Mouse (Mus musculus): ENCODE measurements around the gene Vamp3. TPM values are rescaled to one million over a fixed set of nuclear protein-coding genes. Genes with fewer than 3 reads are reported as not detected.
"Not testable (repeated sequence)": the region's sequence is repeated elsewhere in the genome, so short reads cannot be mapped to it uniquely, and the experiment has no call there.

Gene Vamp3
- polyA plus RNA-seq, 1 experiment from 2014 or later, result 127 TPM

DNA sequence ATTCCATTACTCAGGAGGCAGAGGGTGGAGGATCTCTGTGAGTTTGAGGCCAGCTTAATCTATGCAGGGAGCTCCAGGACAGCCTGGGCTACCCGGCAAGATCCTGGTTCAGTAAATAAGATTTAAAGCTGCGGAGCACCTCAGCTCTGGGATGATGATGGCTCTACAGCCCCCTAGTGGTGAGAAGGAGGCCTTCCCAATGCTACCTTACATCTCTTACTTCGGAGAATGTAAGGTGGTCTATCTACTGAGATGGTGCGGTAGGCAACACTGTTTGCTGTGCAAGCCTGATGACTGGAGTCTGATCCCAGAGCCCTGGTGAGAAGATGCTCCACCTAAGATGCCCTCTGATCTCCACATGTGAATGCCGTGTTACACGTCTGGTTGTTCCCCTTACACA, 30.8 kb downstream of the Vamp3 start:
- no peaks in the 10 kb centered on the region for H3K36me3 ChIP-seq (ENCODE audit: insufficient read depth, low read length)
- ATAC-seq (ENCODE audit: low FRiP score, low TSS enrichment), result no peak
- H3K27ac ChIP-seq (ENCODE audit: low read length), result no peak overlapping the region
- no peak overlapping the region for H3K9ac ChIP-seq (replicated peaks; ENCODE audit: low read length)
- no peaks in the 10 kb centered on the region for H3K4me1 ChIP-seq (ENCODE audit: insufficient read depth, low read length)
- H3K4me3 ChIP-seq (ENCODE audit: low read length), result no peak overlapping the region
- H3K4me2 ChIP-seq (replicated peaks; ENCODE audit: low read depth, low read length), result no peak overlapping the region
- no peaks in the 10 kb centered on the region for H3K9me3 ChIP-seq (ENCODE audit: low read length)
- no peaks in the 10 kb centered on the region for H3K27me3 ChIP-seq (ENCODE audit: insufficient read depth, low read length)
- 49% methylated on average over 6 of the region's 6 CpGs for WGBS

DNA sequence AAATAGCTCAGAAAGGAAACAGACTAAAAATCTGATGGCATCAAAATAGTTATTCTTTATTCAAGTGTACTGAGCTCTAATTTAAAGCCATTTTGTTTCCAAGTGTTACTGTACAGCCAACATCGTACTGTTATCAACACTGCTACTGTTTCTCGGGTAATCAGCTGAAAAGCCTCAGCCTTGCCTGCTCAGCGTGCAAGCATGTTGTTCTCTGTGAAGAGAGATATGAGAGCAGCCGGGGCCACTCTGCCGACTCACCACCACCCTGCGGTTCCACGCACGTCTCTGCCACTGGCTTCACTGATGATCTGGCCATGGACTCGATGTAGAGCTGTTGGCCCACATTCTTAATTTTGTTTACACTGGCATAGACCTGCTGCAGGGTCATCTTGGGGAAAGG, 33.6 kb downstream of the Vamp3 start:
- H3K4me3 ChIP-seq (ENCODE audit: low read length), result no peak overlapping the region
- H3K36me3 ChIP-seq (ENCODE audit: insufficient read depth, low read length), result 0 out of 2 replicates have a peak, but pooled peaks cover 4% of the 10 kb centered on the region
- no peaks in the 10 kb centered on the region for H3K4me1 ChIP-seq (ENCODE audit: insufficient read depth, low read length)
- 80% methylated on average over 9 of the region's 9 CpGs for WGBS
- no peak overlapping the region for H3K9ac ChIP-seq (replicated peaks; ENCODE audit: low read length)
- H3K27ac ChIP-seq (ENCODE audit: low read length), result no peak overlapping the region
- H3K27me3 ChIP-seq (ENCODE audit: insufficient read depth, low read length), result no peaks in the 10 kb centered on the region
- H3K4me2 ChIP-seq (replicated peaks; ENCODE audit: low read depth, low read length), result no peak overlapping the region
- no peak for ATAC-seq (ENCODE audit: low FRiP score, low TSS enrichment)
- no peaks in the 10 kb centered on the region for H3K9me3 ChIP-seq (ENCODE audit: low read length)

DNA sequence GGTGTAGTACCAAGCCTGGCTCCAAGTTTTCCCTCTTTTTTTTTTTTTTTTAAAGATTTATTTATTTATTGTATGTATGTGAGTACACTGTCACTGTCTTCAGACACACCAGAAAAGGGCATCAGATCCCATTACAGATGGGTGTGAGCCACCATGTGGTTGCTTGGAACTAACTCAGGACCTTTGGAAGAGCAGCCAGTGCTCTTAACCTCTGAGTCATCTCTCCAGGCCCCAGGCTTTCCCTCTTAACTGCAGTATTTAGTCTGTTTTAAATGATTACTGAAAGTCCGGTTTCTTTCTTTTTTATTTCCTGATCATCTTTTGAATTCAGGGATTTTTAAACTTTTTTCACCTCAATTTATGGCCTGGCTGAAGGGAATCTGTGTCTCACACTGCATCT, 40.4 kb downstream of the Vamp3 start:
- not testable (repeated sequence) for H3K9ac ChIP-seq (replicated peaks; ENCODE audit: low read length); ATAC-seq (ENCODE audit: low FRiP score, low TSS enrichment); H3K4me1 ChIP-seq (ENCODE audit: insufficient read depth, low read length); H3K27ac ChIP-seq (ENCODE audit: low read length); H3K4me2 ChIP-seq (replicated peaks; ENCODE audit: low read depth, low read length); H3K27me3 ChIP-seq (ENCODE audit: insufficient read depth, low read length); H3K4me3 ChIP-seq (ENCODE audit: low read length); H3K9me3 ChIP-seq (ENCODE audit: low read length)
- 94% methylated on average over 1 of the region's 1 CpGs for WGBS
- peaks cover 21% of the 10 kb centered on the region; the same call in 1 of the 2 replicates for H3K36me3 ChIP-seq (ENCODE audit: insufficient read depth, low read length)

DNA sequence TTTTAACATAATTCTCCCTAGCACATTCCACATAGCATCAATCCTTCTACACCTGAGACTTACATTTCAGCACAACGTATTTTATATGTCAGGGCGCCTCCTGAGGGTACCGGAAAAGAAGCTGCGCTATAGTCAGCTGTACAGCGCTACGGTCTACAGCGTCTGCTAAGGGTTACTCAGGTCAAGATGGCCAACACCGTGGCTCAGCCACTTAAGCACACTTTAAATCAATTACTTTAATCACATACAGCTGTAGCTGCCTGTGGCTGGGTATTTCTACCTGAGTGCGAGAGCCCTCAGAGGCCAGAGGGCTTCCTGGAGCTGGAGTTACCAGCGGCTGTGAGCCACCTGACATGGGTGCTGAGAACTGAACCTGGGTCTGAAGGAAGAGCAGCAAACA, 41.8 kb downstream of the Vamp3 start:
- no peak for ATAC-seq (ENCODE audit: low FRiP score, low TSS enrichment)
- Histone ChIP-seq H3K9ac (replicated peaks; ENCODE audit: low read length) (no peak overlapping the region), H3K9me3 (ENCODE audit: low read length) (no peaks in the 10 kb centered on the region), H3K4me1 (ENCODE audit: insufficient read depth, low read length) (no peaks in the 10 kb centered on the region), H3K27me3 (ENCODE audit: insufficient read depth, low read length) (no peaks in the 10 kb centered on the region), H3K36me3 (ENCODE audit: insufficient read depth, low read length) (peaks cover 21% of the 10 kb centered on the region; the same call in 1 of the 2 replicates), H3K4me2 (replicated peaks; ENCODE audit: low read depth, low read length) (no peak overlapping the region), H3K27ac (ENCODE audit: low read length) (no peak overlapping the region), H3K4me3 (ENCODE audit: low read length) (no peak overlapping the region)
- WGBS, result 68% methylated on average over 10 of the region's 10 CpGs

DNA sequence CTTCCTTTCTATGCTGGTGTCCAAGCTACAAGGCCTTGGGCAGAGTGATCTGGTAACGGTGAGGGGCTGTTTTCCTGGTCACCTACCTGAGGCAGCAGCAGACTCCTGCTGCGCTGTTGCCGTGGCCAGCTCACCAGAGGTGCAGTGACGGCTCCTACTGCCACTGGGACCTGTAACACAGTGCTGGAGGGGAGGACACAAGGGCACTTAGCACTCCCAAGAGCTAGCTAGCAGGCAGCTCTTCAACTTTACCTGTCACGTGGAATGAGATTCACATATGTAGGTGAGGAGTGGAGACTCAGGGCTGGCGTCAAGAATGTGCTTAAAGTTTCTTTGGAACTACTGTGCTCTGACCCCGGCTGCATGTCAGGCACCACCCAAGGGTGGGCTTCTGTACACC, 47.4 kb downstream of the Vamp3 start:
- no peak for ATAC-seq (ENCODE audit: low FRiP score, low TSS enrichment)

DNA sequence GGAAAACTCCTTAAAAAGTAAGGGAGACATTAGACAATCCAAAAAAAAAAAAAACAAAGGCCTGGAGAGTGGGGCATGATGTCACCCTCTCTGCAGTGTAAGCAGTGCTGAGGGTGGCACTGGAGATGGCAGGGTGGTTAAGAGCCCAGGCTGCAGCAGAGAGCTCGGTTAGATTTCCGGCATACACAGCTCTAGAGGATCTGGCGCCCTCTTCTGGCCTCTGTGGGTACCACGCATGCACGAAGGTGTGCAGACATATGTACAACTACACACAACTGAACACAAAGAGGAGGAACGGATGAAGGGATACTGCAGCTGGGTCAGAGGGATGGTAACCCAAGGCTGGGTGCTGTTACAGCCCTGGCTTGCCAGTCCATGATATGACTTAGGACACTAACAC, 50.8 kb downstream of the Vamp3 start:
- no peak for ATAC-seq (ENCODE audit: low FRiP score, low TSS enrichment)
- Histone ChIP-seq H3K9me3 (ENCODE audit: low read length) (no peaks in the 10 kb centered on the region), H3K9ac (replicated peaks; ENCODE audit: low read length) (no peak overlapping the region), H3K27me3 (ENCODE audit: insufficient read depth, low read length) (no peaks in the 10 kb centered on the region), H3K27ac (ENCODE audit: low read length) (no peak overlapping the region), H3K4me2 (replicated peaks; ENCODE audit: low read depth, low read length) (no peak overlapping the region), H3K4me3 (ENCODE audit: low read length) (no peak overlapping the region), H3K4me1 (ENCODE audit: insufficient read depth, low read length) (no peaks in the 10 kb centered on the region), H3K36me3 (ENCODE audit: insufficient read depth, low read length) (0 out of 2 replicates have a peak, but pooled peaks cover 3% of the 10 kb centered on the region)
- WGBS, result 62% methylated on average over 6 of the region's 6 CpGs

More for the DNA sequence above, 47.4 kb downstream of the Vamp3 start:
- H3K9me3 ChIP-seq (ENCODE audit: low read length), result no peaks in the 10 kb centered on the region
- H3K4me3 ChIP-seq (ENCODE audit: low read length), result no peak overlapping the region
- no peaks in the 10 kb centered on the region for H3K4me1 ChIP-seq (ENCODE audit: insufficient read depth, low read length)
- no peak overlapping the region for H3K9ac ChIP-seq (replicated peaks; ENCODE audit: low read length)
- 0 out of 2 replicates have a peak, but pooled peaks cover 6% of the 10 kb centered on the region for H3K36me3 ChIP-seq (ENCODE audit: insufficient read depth, low read length)
- no peak overlapping the region for H3K4me2 ChIP-seq (replicated peaks; ENCODE audit: low read depth, low read length)
- 86% methylated on average over 7 of the region's 7 CpGs for WGBS
- H3K27ac ChIP-seq (ENCODE audit: low read length), result no peak overlapping the region
- no peaks in the 10 kb centered on the region for H3K27me3 ChIP-seq (ENCODE audit: insufficient read depth, low read length)

DNA sequence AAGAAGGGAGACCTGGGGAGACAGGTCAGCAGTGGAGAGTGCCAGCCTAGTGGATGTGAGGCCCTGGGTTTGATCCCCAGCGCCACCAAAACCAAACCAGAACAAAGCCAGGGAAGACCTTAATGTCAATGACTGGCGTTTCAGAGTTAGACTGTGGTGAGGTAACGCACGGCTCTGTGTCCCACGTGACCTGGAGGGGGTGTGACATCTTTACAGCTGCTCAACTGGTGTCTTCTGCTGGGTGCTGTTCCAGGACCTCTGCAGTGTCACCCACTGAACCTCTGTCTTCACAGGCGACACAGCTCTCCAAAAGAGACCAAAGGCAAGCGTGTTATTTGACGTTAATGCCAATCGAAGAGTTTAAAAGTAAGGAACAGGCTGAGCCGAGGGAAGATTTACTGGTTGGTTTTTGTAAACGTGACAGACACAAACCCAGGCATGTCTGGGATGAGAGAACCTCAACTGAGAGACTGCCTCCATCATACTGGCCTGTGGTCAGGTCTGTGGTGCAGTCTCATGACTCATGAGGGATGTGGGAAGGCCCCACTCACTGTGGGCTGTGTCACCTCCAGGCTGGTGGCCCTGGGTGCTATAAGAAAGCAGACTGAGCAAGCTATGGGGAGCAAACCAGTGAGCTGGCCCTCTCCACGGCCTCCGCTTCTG, 52.0 kb downstream of the Vamp3 start:
- H3K4me1 ChIP-seq (ENCODE audit: insufficient read depth, low read length), result no peaks in the 10 kb centered on the region
- 92% methylated on average over 13 of the region's 13 CpGs for WGBS
- no peak overlapping the region for H3K27ac ChIP-seq (ENCODE audit: low read length)
- no peaks in the 10 kb centered on the region for H3K9me3 ChIP-seq (ENCODE audit: low read length)
- 0 out of 2 replicates have a peak, but pooled peaks cover 3% of the 10 kb centered on the region for H3K36me3 ChIP-seq (ENCODE audit: insufficient read depth, low read length)
- ATAC-seq (ENCODE audit: low FRiP score, low TSS enrichment), result no peak
- no peak overlapping the region for H3K4me2 ChIP-seq (replicated peaks; ENCODE audit: low read depth, low read length)
- no peak overlapping the region for H3K9ac ChIP-seq (replicated peaks; ENCODE audit: low read length)
- H3K27me3 ChIP-seq (ENCODE audit: insufficient read depth, low read length), result no peaks in the 10 kb centered on the region
- no peak overlapping the region for H3K4me3 ChIP-seq (ENCODE audit: low read length)

DNA sequence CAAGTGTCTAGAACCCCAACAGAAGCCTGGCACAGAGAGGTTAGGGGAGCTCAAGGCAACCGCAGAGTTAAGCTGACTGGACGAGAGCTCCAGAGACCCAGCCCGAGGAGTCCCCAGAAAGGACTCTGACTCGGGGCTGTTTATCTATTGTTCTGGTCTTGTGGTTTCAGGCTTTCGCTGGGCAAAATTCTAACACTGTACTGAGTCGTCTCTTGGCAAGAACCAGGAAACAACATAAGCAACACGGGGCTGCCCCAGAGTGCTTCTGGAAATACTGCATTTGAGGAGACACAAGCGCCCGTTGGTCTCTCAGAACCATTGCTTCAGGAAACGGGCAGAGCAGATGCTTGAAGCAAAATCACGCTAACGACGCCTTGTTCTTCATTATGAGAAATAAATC, 56.4 kb downstream of the Vamp3 start:
- Histone ChIP-seq H3K27ac (ENCODE audit: low read length) (no peak overlapping the region), H3K36me3 (ENCODE audit: insufficient read depth, low read length) (0 out of 2 replicates have a peak, but pooled peaks cover 3% of the 10 kb centered on the region), H3K9me3 (ENCODE audit: low read length) (no peaks in the 10 kb centered on the region), H3K4me1 (ENCODE audit: insufficient read depth, low read length) (no peaks in the 10 kb centered on the region), H3K27me3 (ENCODE audit: insufficient read depth, low read length) (no peaks in the 10 kb centered on the region), H3K4me2 (replicated peaks; ENCODE audit: low read depth, low read length) (no peak overlapping the region), H3K9ac (replicated peaks; ENCODE audit: low read length) (no peak overlapping the region), H3K4me3 (ENCODE audit: low read length) (no peak overlapping the region)
- 61% methylated on average over 13 of the region's 13 CpGs for WGBS
- ATAC-seq (ENCODE audit: low FRiP score, low TSS enrichment), result no peak

DNA sequence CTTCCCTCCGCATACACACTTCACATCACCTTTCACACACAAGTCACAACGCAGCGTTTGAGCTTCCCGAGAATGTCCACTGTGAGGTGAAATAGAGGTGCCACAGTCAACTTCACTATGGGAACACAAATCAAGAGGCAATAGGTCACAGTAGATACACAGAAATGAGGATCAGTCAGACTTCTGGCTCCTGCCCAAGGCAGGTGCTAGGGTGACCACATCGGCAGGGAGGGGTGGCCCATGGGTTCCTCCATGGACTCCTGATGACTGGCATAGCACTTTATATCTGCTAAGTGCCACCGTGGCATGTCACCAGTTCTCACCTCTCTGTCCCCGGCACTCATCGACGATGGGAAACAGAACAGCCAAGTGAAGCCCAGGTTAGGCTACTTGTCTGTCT, 59.1 kb downstream of the Vamp3 start:
- no peak for ATAC-seq (ENCODE audit: low FRiP score, low TSS enrichment)
- no peak overlapping the region for H3K4me3 ChIP-seq (ENCODE audit: low read length)
- H3K9ac ChIP-seq (replicated peaks; ENCODE audit: low read length), result no peak overlapping the region

More for the DNA sequence above, 59.1 kb downstream of the Vamp3 start:
- no peaks in the 10 kb centered on the region for H3K4me1 ChIP-seq (ENCODE audit: insufficient read depth, low read length)
- H3K27me3 ChIP-seq (ENCODE audit: insufficient read depth, low read length), result no peaks in the 10 kb centered on the region
- 91% methylated on average over 9 of the region's 9 CpGs for WGBS
- no peak overlapping the region for H3K27ac ChIP-seq (ENCODE audit: low read length)
- H3K4me2 ChIP-seq (replicated peaks; ENCODE audit: low read depth, low read length), result no peak overlapping the region
- no peaks in the 10 kb centered on the region for H3K36me3 ChIP-seq (ENCODE audit: insufficient read depth, low read length)
- no peaks in the 10 kb centered on the region for H3K9me3 ChIP-seq (ENCODE audit: low read length)

Data from kidney, embryonic 16.5 days (tissue).